Mouse (Mus musculus): ENCODE results near the gene Upk3a. TPM values are rescaled to one million over a fixed set of nuclear protein-coding genes. Genes with fewer than 3 reads are reported as not detected.

Gene Upk3a
- 1.2 TPM for polyA plus RNA-seq (2014; fragmentation: Illumina TruSeq; extraction: RNeasy Lipid Tissue Mini Kit (QIAGEN cat#74804); ENCODE audit: low read depth, low replicate concordance)

GRCm38 (mm10) chr15:85016951-85017664 is at the start of gene Upk3a:
Gene Upk3a (plus strand): TSS chr15:85017141.

DNA sequence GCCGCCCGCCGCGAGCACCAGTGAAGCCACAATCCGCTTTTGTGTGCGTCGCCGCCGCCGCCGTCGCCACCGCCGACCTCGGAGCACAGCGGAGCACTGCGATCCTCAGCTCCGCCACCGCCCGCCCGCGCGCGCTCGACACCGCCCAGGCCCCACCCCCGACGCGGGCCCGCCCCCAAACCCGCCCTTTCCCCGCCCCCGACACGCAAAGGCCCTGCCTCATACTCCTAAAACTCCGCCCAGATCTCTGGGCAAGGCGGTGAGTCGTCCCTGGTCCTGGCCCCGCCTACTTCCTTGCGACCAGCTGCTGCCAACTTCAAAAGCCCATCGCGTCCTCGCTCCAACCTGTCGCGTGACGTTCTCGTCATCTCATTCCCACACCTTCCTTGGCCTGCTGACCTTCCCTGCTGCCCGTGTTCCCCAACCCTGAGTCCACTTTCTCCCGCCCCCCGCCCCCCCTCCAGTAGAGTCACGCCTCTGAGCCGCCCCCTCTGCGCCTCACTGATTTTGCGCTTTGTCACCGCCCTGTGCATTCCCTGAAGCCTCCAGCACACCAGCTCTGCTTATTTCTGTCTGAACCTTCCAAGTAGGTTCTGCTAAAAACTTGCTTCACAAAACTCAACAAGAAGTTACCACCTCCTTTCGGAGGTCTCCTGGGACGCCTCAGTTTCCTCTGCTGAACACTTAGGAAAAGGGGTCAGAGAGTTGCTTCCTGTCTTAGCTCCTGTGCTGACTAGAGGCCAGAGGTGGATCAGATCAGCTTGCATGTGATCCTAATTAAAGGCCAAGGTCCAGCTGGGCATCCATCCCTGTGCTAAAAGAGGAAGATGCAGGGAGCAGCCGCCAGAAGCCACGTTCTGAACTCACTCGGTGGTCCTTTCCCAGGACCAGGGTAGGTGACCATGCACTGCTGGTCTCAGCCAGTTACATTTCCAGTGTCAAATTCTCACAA is 28.8 kb upstream of the Upk3a start, which contains the start of gene 5031439G07Rik:
Gene 5031439G07Rik (minus strand): TSS at position 678 of the 952 bp plus-strand sequence.

DNA sequence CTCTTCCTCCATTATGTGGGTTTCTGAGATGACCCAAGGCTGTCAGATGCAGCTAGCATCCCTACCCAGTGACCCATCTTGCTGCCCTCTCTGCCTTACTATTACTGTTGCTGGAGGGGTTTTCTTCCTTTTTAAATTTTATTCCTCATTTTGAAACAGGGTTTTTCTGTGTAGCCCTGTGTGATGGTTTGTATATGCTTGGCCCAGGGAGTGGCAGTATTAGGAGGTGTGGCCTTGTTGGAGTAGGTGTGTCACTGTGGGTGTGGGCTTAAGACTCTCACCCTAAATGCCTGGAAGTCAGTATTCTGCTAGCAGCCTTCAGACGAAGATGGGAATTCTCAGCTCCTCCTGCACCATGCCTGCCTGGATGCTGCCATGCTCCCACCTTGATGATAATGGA is 11.7 kb downstream of the Upk3a start, which contains the start of gene Fam118a:
Gene Fam118a (plus strand): TSS at position 301 of the 400 bp plus-strand sequence.

Other genes with a start within 250 kb of the Upk3a start
- 1.6 TPM for gene Phf21b, start 161.1 kb upstream of the Upk3a start, polyA plus RNA-seq (2014; fragmentation: Illumina TruSeq; extraction: RNeasy Lipid Tissue Mini Kit (QIAGEN cat#74804); ENCODE audit: low read depth, low replicate concordance)
- 0.42 TPM for gene Gm29666, start 97.1 kb upstream of the Upk3a start, polyA plus RNA-seq (2014; fragmentation: Illumina TruSeq; extraction: RNeasy Lipid Tissue Mini Kit (QIAGEN cat#74804); ENCODE audit: low read depth, low replicate concordance)
- 19.4 TPM for gene Nup50, start 93.7 kb upstream of the Upk3a start, polyA plus RNA-seq (2014; fragmentation: Illumina TruSeq; extraction: RNeasy Lipid Tissue Mini Kit (QIAGEN cat#74804); ENCODE audit: low read depth, low replicate concordance)
- 25.8 TPM for gene 5031439G07Rik, start 28.6 kb upstream of the Upk3a start, polyA plus RNA-seq (2014; fragmentation: Illumina TruSeq; extraction: RNeasy Lipid Tissue Mini Kit (QIAGEN cat#74804); ENCODE audit: low read depth, low replicate concordance)
- 19.3 TPM for gene Fam118a, start 11.8 kb downstream of the Upk3a start, polyA plus RNA-seq (2014; fragmentation: Illumina TruSeq; extraction: RNeasy Lipid Tissue Mini Kit (QIAGEN cat#74804); ENCODE audit: low read depth, low replicate concordance)
- 1.7 TPM for gene Smc1b, start 114.8 kb downstream of the Upk3a start, polyA plus RNA-seq (2014; fragmentation: Illumina TruSeq; extraction: RNeasy Lipid Tissue Mini Kit (QIAGEN cat#74804); ENCODE audit: low read depth, low replicate concordance)
- 1.4 TPM for gene Ribc2, start 114.9 kb downstream of the Upk3a start, polyA plus RNA-seq (2014; fragmentation: Illumina TruSeq; extraction: RNeasy Lipid Tissue Mini Kit (QIAGEN cat#74804); ENCODE audit: low read depth, low replicate concordance)
- gene Fbln1, start 188.8 kb downstream of the Upk3a start, polyA plus RNA-seq (2014; fragmentation: Illumina TruSeq; extraction: RNeasy Lipid Tissue Mini Kit (QIAGEN cat#74804); ENCODE audit: low read depth, low replicate concordance): 37.5 TPM